Mouse (Mus musculus) adrenal gland, postnatal 10 days (tissue): ENCODE results near the gene Nfkbil1. TPM values are rescaled to one million over a fixed set of nuclear protein-coding genes. Genes with fewer than 3 reads are reported as not detected.

Experiments used
- DNase-seq: peaks from one replicate; pipeline ENCODE4 v3.0.0; 2021; ENCODE audit warnings: mixed read lengths
- long read RNA-seq, 2 experiments: library from polyadenylated mRNA; stranded (forward); transcript quantifications; one replicate each; pipeline ENCODE4 v2.0.0; 2021
- total RNA-seq, 2 experiments: library from RNA; stranded (reverse); gene quantifications; 2 replicates each; pipeline ENCODE4 v1.2.3; 2021

The Nfkbil1 gene
- 10 to 100 TPM; 17.3 to 17.5 TPM for total RNA-seq
- long read RNA-seq, experiment 1, transcript Nfkbil1-201 (4 exons, 1,447 nt), result major isoform, 14 of 24 reads
- long read RNA-seq, experiment 1, partial matches to known transcripts, result 6 of 24 reads
- long read RNA-seq, experiment 1, other reads (novel, unspliced or antisense), result 4 of 24 reads
- long read RNA-seq, experiment 2, transcript Nfkbil1-201 (4 exons, 1,447 nt), result major isoform, 7 of 12 reads
- long read RNA-seq, experiment 2, partial matches to known transcripts, result 4 of 12 reads
- long read RNA-seq, experiment 2, other reads (novel, unspliced or antisense), result 1 of 12 reads

DNA sequence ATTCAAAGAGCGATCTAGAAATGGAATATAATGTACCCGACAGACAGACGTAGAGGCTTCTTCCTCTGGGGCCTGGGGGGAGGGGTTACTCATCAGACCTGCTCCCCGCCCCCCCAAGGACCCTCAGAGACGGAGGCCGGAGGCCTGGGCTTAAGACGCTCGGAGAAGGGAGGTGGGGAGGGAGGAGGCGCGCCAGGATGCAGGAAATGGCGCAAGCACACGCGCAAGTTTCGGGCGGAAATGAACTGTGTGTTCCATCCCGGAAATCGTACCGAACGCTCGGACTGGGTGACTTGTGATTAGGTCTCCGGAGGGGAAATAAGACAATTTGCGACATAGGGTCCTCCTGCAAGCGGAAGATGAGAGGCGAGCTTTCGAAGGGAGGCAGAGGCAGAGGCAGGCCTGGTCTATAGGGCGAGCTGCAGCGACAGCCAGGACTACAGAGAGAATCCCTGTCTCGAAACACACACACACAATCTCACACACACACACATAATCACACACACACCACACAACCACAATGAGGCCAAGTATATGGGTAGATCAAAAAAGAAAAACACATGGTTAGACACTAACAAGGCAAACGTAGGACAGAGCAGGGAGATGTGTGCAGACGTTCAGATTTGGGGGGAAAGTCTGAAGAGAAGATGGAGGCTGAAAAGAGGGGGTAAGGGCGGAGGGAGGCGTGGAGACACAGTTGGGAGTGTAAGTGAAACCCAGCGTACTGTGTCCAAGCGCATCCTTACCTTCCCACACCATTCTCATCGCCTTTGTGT lies at the start of gene Nfkbil1:
Nfkbil1 (minus strand) TSS at position 179 of the 776 bp plus-strand sequence.
- DNase-seq, result peak; percentile 94

- DNase-seq, result no peak
These were observed 44.7 kb upstream of the Nfkbil1 start for GRCm38 (mm10) chr17:35280276-35280675.

GRCm38 (mm10) chr17:35278957-35279688 lies 43.5 kb upstream of the Nfkbil1 start:
- no peak for DNase-seq

DNA sequence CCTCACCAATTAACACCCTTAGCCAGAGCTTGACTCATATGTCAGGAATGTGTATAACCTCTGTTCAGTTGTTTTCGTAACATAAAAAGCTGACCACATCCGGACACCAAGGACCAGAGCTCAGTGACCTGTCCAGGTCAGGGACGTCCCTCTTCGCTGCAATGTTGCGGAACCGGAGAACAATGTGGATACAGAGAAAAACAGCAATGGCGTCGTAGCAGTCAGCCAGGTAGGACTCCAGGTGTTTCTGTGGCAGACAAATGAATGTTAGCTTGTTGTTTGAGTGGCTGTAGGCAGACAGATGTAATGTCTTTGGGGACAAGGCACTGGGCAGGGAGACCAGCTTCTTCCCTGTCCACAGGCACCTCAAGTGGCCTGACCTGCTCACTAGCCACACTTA lies 42.5 kb upstream of the Nfkbil1 start:
- no peak for DNase-seq

- no peak for DNase-seq
These were observed 40.8 kb upstream of the Nfkbil1 start for GRCm38 (mm10) chr17:35276304-35276864.

GRCm38 (mm10) chr17:35274770-35275169 lies 39.2 kb upstream of the Nfkbil1 start:
- peak; percentile 96 for DNase-seq

GRCm38 (mm10) chr17:35272249-35272648 lies 36.7 kb upstream of the Nfkbil1 start:
- no peak for DNase-seq

- DNase-seq, result peak; percentile 77
These were observed 34.2 kb upstream of the Nfkbil1 start for GRCm38 (mm10) chr17:35269653-35270347.

GRCm38 (mm10) chr17:35267399-35268086 lies 32.0 kb upstream of the Nfkbil1 start:
- no peak for DNase-seq

DNA sequence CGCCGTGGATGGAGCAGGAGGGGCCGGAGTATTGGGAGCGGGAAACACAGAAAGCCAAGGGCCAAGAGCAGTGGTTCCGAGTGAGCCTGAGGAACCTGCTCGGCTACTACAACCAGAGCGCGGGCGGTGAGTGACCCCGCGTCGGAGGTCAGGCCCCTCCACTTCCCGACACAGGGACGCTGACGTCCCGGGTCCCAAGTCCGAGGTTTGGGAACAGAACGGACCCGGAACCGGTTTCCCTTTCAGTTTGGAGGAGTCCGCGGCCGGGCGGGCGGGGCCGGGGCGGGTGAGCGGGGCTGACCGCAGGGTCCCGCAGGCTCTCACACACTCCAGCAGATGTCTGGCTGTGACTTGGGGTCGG lies 27.9 kb upstream of the Nfkbil1 start:
- no peak for DNase-seq

DNA sequence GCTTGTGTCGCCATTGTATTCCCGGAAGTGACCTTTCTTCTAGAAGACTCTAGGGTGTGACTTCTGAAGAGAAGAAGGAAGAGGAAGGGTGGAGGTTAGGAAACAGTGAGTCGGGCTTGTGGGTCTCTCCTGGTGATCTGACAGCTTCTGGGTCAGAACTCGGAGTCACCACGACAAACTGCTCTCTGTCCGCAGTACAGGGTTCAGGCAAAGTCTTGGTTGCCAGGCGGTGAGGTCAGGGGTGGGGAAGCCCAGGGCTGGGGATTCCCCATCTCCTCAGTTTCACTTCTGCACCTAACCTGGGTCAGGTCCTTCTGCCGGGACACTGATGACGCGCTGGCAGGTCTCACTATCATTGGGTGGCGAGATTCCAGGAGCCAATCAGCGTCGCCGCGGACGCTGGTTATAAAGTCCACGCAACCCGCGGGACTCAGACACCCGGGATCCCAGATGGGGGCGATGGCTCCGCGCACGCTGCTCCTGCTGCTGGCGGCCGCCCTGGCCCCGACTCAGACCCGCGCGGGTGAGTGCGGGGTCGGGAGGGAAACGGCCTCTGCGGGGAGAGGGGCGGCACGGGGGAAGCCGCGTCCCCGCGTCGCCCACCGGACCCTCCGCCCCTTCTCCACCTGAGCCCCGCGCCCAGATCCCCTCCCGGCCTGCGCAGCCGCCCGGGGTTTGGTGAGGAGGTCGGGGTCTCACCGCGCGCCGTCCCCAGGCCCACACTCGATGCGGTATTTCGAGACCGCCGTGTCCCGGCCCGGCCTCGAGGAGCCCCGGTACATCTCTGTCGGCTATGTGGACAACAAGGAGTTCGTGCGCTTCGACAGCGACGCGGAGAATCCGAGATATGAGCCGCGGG lies 27.3 kb upstream of the Nfkbil1 start, which contains the start of gene H2-D1:
H2-D1 (plus strand) TSS at position 67 of the 859 bp plus-strand sequence.
- peak; percentile 99 for DNase-seq

- no peak for DNase-seq
These were observed 26.1 kb upstream of the Nfkbil1 start for GRCm38 (mm10) chr17:35261651-35262050.

- no peak for DNase-seq
These were observed 24.0 kb upstream of the Nfkbil1 start for GRCm38 (mm10) chr17:35259621-35260020.

- no peak for DNase-seq
These were observed 23.2 kb upstream of the Nfkbil1 start for GRCm38 (mm10) chr17:35258492-35259478.

DNA sequence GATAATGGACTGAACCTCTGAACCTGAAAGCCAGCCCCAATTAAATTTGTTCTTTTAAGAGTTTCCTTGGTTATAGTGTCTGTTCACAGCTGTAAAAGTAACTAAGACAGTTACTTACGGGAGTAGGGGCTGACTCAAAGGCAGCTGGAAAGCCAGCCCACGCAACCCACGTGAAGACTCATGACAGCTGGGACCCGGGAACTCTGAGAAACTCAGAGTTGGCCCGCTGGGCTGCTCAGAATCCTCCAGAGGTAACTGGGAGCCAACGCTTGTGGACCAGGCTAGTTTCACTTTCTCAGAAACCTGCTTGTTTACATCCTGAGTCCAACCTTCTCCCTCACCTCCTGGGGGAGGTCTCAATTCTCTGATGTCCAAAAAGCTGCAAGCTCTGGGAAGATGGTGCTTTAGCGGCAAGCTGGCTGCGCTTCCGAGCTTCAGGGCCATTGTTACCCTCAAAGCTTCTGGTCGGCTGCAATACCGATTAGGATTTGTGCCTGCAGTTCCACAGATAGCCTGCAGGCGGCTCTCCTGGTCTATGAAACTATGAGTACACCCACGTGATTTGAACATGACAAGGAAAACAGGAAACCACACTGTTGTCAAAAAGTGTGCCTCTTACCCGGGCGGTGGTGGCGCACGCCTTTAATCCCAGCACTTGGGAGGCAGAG lies 22.4 kb upstream of the Nfkbil1 start:
- DNase-seq, result peak; percentile 96

GRCm38 (mm10) chr17:35257378-35257777 lies 21.8 kb upstream of the Nfkbil1 start:
- no peak for DNase-seq

DNA sequence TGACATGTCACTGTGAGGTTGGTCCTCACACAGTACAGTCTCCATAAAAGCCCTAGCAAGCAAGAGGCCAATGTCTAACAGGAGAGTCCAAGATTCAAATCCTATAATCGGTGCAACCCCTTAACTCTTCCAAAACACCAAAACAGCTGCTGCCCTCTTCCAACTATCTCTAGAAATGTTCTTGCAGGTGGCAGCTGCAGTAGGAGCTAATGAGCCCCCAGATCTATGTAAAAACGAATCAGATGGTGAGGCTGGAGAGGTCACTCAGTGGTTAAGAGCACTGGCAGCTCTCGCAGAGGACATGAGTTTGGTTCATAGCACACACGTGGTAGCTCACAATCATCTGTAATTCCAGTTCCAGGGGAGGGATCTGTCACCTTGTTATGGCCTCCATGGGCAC lies 20.1 kb upstream of the Nfkbil1 start:
- no peak for DNase-seq

- no peak for DNase-seq
These were observed 19.7 kb upstream of the Nfkbil1 start for GRCm38 (mm10) chr17:35255301-35255700.
